ENCODE assay signal across 24 mouse cellular contexts in genomic region chr11:94359168-94359567, GRCm38 (mm10).
"Had no signal": no experiment of that assay in that cellular context is flagged by ENCODE, and none has a peak within 500 bp of the region (broad histone marks: within the 10 kb centered on the region; RNA-seq: fewer than 3 reads in every experiment).

No protein-coding gene starts in this region.

- H3K4me3 ChIP-seq: heart, embryonic 10.5 days; heart, embryonic 12.5 days; hindbrain, embryonic 10.5 days; hindbrain, embryonic 12.5 days; intestine, embryonic 15.5 days; layer of hippocampus, adult 2 months; left cerebral cortex, adult 2 months; limb, embryonic 10.5 days; limb, embryonic 12.5 days; liver, embryonic 13.5 days had no signal

- H3K9me3 ChIP-seq: heart, embryonic 10.5 days; heart, embryonic 12.5 days; hindbrain, embryonic 10.5 days; hindbrain, embryonic 12.5 days; intestine, embryonic 15.5 days; limb, embryonic 10.5 days; limb, embryonic 12.5 days; liver, embryonic 13.5 days had no signal

- H3K27ac ChIP-seq: heart, embryonic 10.5 days; hindbrain, embryonic 10.5 days; hindbrain, embryonic 12.5 days; hindbrain, embryonic 14.5 days; intestine, embryonic 15.5 days; layer of hippocampus, adult 2 months; left cerebral cortex, adult 2 months; limb, embryonic 10.5 days; limb, embryonic 12.5 days; liver, embryonic 13.5 days had no signal

- H3K4me2 ChIP-seq: heart, embryonic 12.5 days; hindbrain, embryonic 12.5 days; hindbrain, embryonic 14.5 days; intestine, embryonic 15.5 days; limb, embryonic 12.5 days; liver, embryonic 13.5 days had no signal

- H3K9ac ChIP-seq: heart, embryonic 12.5 days; hindbrain, embryonic 12.5 days; hindbrain, embryonic 14.5 days; intestine, embryonic 15.5 days; limb, embryonic 12.5 days; liver, embryonic 13.5 days had no signal

- H3K4me1 ChIP-seq: heart, embryonic 12.5 days; hindbrain, embryonic 10.5 days; hindbrain, embryonic 12.5 days; intestine, embryonic 15.5 days; limb, embryonic 10.5 days; limb, embryonic 12.5 days; liver, embryonic 13.5 days had no signal

- ATAC-seq: hindbrain, embryonic 16.5 days; inflammation-experienced regulatory T-cells, adult 6 months; intestine, embryonic 15.5 days; intestine, postnatal 0 days had no signal

- DNase-seq: gastrocnemius, postnatal 14 days; gastrocnemius, postnatal 36 days; heart, adult 18-20 months; heart, postnatal 10 days; heart, postnatal 4 days; kidney, adult 18-20 months; kidney, adult 8-10 months; kidney, postnatal 10 days; kidney, postnatal 4 days; liver; liver, embryonic 13.5 days had no signal

- H3K36me3 ChIP-seq: heart, embryonic 10.5 days; heart, embryonic 12.5 days; hindbrain, embryonic 10.5 days; hindbrain, embryonic 12.5 days; intestine, embryonic 15.5 days; limb, embryonic 10.5 days; limb, embryonic 12.5 days; liver, embryonic 13.5 days had no signal

- H3K27me3 ChIP-seq: hindbrain, embryonic 12.5 days; intestine, embryonic 15.5 days; limb, embryonic 12.5 days had no signal
